Mouse (Mus musculus) gastrocnemius, postnatal 25 days (tissue): ENCODE measurements around the gene Nxnl1. TPM values are rescaled to one million over a fixed set of nuclear protein-coding genes. Genes with fewer than 3 reads are reported as not detected.
"Not testable (repeated sequence)": the region's sequence is repeated elsewhere in the genome, so short reads cannot be mapped to it uniquely, and the experiment has no call there.

Experiments
- DNase-seq: peaks from one replicate; pipeline ENCODE4 v3.0.0; 2022
- total RNA-seq, 2 experiments: library from RNA; stranded (reverse); gene quantifications; 1 replicate in 1 of 2; 2 replicates in 1 of 2; pipeline ENCODE4 v1.2.3; 2021

The Nxnl1 gene
- total RNA-seq, 2 experiments from 2014 or later, result 0.24 TPM; not detected in 1

DNA sequence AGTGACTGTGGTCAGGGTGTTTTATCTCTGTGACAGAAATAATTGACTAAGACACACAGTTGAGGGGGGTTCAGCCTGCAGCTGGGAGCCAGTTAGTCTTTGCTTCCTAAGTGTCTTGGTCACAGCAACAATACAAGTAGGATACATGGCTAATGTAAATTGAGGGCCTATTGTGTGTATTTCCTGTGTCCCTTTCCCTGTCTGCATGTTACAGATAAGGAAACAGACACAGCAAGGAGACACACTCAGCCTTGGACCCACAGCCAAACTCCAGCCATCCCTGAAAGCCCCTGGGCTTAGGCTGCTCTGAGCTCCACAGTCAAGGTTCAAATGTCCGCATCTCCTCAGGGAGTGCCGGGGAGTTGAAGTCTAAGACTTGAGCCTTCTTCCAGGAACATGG lies 11.8 kb downstream of the Nxnl1 start:
- DNase-seq, result no peak

DNA sequence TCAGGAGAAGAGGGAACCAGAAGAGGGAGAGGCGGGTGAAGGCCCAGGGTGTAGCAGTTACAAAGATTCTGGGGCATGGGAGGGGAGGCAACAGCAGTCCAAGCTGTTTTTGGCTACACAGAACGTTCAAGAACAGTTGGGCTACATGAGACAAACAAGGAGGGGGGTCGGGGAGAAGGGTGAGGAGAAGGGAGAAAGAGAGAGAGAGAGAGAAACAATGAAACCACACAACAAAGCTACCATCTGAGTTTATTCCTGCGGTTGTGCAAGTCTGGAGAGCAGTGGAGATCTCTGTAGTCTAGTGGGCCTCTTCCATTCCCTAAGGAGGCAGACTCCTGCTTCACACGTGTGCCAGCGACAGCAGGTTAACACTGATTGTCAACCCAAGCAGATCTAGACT lies 12.4 kb downstream of the Nxnl1 start:
- no peak for DNase-seq

GRCm38 (mm10) chr8:71552770-71553169 lies 13.6 kb downstream of the Nxnl1 start:
- DNase-seq, result no peak

- no peak for DNase-seq
Measured at GRCm38 (mm10) chr8:71550754-71551153, 15.6 kb downstream of the Nxnl1 start.

GRCm38 (mm10) chr8:71547590-71547989 lies 18.8 kb downstream of the Nxnl1 start:
- no peak for DNase-seq

DNA sequence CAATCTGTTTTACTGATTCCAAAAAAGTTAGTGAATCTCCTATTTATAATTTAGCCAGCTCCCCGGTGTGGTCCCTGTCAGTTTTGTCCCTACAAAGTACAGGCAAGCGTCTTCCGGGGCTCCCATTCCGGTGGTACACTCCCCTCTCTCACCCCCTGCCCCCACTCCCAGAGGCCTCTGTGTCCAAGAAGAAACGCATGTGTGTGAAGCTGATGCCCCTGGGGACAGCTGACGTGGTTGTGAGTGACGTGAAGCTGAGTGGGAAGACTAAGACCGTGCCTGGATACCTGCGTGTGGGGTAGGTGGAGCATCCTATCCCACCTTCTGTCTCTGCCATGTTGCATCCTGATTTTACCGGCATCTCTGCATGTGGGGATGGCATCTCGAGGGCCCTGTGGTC lies 21.3 kb downstream of the Nxnl1 start:
- DNase-seq, result no peak

DNA sequence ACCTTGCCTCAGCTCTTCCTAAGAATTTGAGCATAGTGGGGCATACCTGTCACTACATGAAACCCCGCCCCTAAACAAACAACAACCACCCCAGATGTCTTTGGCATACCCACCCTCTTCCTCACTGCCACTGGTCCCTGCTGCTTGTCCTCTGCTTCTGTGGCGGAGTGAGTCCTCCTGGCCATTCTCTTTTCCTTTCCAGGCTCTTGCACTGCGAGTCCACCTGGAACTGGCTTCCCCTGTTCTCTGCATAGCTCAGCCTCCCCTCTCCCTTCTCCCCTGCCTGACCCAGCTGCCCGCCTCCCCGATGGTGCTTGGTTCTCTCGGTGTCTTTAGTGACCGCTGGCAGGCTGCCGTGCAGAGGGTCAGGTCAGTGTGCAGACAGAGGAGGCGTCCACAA lies 22.6 kb downstream of the Nxnl1 start:
- DNase-seq, result no peak

- DNase-seq, result peak; percentile 97
Measured at GRCm38 (mm10) chr8:71542632-71543343, 23.6 kb downstream of the Nxnl1 start, which contains the start of gene Mvb12a. Mvb12a (plus strand) TSS chr8:71542922.

GRCm38 (mm10) chr8:71537028-71537867 lies 29.2 kb downstream of the Nxnl1 start, which contains the start of gene Bst2:
Bst2 (minus strand) TSS chr8:71537456.
- DNase-seq, result peak; percentile 81

- no peak for DNase-seq
Measured at GRCm38 (mm10) chr8:71535663-71536062, 30.7 kb downstream of the Nxnl1 start.

GRCm38 (mm10) chr8:71534263-71534810 lies 32.1 kb downstream of the Nxnl1 start:
- no peak for DNase-seq

- not testable (repeated sequence) for DNase-seq
Measured at GRCm38 (mm10) chr8:71530735-71531467, 35.5 kb downstream of the Nxnl1 start.

DNA sequence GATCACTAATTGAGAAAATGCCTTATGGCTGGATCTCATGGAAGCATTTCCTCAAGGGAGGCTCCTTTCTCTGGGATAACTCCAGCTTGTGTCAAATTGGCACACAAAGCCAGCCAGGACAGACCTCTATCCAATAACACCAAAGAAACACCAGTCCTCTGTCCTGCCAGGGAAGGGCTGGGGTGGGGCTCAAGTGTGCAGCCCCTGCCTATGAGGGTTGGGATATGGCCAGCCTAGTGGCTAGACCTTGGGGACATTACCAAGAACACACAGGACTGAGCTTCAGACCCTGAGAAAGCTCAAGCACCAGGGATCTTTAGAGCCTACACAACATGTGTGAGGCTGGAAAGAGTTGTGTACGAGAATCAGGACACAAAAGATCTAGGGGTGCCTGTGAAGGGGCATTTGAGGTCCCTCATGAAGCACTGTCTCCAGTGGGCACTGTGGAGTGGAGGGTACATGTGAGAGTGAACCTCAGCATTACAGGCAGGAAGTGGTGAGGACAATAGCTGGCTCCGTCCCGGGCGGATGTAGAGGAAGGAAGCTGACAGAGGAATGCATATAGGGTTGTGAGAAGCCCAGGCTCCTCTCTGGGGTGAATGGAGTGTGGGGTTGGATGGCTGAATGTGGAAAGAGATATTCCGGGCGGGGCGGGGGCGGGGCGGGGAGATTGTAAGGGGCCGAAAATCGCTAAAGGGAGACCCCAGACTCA lies 37.9 kb downstream of the Nxnl1 start:
- no peak for DNase-seq

DNA sequence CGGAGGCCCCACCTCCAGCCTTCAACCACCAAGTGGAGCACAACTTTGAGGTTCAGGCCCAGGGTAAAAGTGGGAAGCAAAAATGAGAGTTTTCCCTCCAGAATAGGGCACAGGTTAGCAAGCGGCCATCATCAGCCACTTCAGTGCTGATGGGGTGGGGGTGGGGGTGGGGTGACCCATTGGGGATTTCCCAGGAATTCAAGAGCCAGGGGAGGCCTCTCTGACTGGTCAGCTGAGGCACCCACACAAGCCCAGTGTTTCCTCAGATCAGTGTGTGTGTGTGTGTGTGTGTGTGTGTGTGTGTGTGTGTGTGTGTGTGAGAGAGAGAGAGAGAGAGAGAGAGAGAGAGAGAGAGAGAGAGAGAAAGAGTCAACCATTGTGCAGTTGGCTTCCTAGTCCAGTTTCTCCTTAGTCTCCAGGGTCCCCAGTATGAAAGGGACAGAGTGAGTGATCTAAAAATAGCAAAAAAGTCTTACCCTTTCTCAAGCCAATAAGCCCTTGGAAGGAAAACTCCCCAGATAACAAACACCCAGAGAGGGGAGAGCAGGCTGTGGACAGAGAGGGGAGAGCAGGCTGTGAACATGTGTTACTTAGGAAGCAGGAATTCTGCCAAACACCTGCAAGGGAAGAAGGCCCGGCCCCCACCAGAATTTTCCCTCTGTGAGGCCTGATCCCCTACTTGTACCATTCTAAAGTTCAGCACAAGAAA lies 39.1 kb downstream of the Nxnl1 start:
- DNase-seq, result no peak

DNA sequence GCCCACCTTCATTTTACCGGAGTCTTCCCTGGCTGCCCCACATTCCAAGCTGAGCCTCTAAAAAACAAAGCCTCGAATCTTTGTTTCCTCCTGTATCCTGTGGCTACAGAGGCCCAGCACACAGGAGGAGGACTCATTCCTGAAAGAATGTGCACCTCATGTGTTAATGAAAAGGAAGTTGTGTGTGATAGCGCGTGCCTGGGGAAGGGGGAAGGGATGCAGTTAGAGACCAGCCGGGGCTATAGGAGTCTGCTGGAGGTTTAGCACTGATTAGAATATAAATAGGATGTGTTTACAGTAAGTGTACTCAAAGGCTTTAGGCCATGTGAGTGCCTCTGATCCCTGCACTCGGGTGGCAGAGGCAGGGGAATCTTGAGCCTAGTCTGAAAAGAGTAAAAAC lies 40.1 kb downstream of the Nxnl1 start:
- DNase-seq, result no peak

DNA sequence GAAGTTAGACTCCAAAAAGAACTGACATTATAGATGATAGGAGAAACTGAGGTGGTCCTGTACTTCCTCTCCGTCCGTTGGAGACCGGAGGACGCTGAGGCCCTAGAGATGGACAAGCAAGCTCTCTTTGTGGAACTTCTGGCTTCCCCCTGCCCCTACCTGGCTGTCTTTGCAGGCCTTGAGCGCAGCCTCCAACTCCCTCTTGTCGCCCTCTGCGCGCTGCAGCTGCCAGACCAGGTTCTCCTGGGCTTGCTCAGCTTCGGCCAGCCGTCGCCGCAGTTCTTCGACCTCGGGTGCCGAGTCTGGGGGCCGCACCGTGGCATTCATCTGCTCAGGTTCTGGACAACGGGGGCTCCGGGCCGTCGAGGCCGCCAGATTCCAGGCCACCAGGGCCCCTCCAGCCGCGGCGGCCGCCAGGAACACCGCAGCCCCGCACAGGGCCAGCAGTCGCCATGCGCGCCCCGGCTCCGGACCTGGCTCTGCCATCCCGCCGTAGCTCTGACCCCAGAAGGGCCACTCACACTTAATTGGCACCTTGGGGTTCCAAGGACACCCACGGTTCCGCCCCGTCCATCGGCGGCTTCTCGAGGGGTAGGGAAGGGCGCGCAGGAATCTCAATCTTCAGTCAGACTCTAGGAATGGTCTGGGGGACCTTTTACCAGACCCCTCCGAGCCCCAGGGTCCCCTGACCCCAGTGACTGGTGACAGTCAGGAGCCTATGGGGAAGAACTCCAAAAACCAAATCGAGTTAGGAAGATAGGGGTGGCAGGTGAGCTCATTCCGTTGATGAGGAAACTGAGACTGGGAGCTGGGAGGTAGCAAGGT lies 41.0 kb downstream of the Nxnl1 start, which contains the start of gene Ccdc194:
TSS of gene Ccdc194 (minus strand) at position 486 of the 825 bp plus-strand sequence.
- no peak for DNase-seq

DNA sequence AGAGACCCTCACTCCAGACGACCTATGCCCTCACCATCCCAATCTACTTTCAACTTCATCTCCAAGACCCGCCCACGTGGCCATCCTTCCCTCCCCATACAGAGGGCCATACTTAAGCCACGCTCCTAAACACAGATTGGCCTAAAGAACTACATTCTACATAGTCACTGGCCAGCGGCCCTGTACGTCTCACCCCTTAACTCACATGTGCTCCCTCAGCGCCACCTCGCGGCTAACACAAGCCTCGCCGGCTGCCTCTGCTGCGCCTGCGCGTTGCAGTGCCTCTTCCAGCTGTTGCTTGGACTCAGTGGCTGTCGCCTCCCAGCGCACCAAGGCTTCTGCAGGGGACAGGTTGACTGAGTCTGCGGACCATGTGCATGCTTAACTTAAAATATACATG lies 44.8 kb downstream of the Nxnl1 start:
- peak; percentile 90 for DNase-seq

- DNase-seq, result not testable (repeated sequence)
Measured at GRCm38 (mm10) chr8:71519037-71519825, 47.2 kb downstream of the Nxnl1 start.

DNA sequence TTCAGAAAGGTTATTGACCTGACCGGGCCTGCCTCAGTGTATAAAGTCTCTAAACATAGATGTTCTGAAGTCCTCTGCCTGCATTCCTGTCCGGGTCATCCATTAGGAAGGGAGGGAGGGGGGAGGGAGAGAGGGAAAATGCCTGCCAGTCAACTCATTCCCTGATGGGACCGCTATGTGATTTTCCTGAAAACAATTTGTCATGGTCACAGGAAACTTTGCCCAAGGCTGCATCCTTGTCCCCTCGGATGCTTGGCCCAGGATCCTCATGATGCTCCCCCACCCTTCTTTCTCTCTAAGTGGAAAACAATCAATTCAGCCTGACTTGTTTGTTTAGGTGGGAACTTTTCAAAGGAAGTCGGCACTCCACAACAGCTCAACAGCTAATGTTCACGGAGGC lies 49.6 kb downstream of the Nxnl1 start:
- no peak for DNase-seq
